Mouse (Mus musculus) limb, embryonic 14.5 days (tissue): ENCODE measurements around the gene Irak1. TPM values are rescaled to one million over a fixed set of nuclear protein-coding genes. Genes with fewer than 3 reads are reported as not detected.
A peak's percentile ranks its signal among the peaks of the same experiment; 100 is the strongest.

Experiments
- ATAC-seq: fragments of 200-750 bp; cut with Nextera tagmentation; 2 replicates; pipeline ENCODE4 v1.8.0; 2017; ENCODE audit warnings: low read depth, moderate number of reproducible peaks, moderate TSS enrichment; ENCODE audit not compliant: low FRiP score
- DNase-seq: peaks from one replicate; pipeline ENCODE4 v3.0.0-alpha.2; 2015; ENCODE audit warnings: low spot score
- H3K27ac ChIP-seq: fragments of 300-500 bp; sonication (generic); replicated peaks from 2 replicates; pipeline ENCODE4 v1.5.1; 2014; ENCODE audit warnings: low read depth, mild to moderate bottlenecking, low read length, moderate library complexity, mixed read lengths
- H3K27me3 ChIP-seq: fragments of 300-500 bp; sonication (generic); 2 replicates; pipeline ENCODE4 v1.6.1; 2014; ENCODE audit warnings: low read length, mixed read lengths; ENCODE audit not compliant: control insufficient read depth, insufficient read depth
- H3K36me3 ChIP-seq: fragments of 300-500 bp; sonication (generic); 2 replicates; pipeline ENCODE4 v1.6.1; 2014; ENCODE audit warnings: mild to moderate bottlenecking, low read length, moderate library complexity, mixed read lengths; ENCODE audit not compliant: control insufficient read depth, insufficient read depth
- H3K4me1 ChIP-seq: fragments of 300-500 bp; sonication (generic); 2 replicates; pipeline ENCODE4 v1.6.1; 2014; ENCODE audit warnings: antibody characterized with exemption, low read length, mixed read lengths; ENCODE audit not compliant: control insufficient read depth, insufficient read depth
- H3K4me2 ChIP-seq: fragments of 300-500 bp; sonication (generic); replicated peaks from 2 replicates; pipeline ENCODE4 v1.6.1; 2014; ENCODE audit warnings: low read depth, mild to moderate bottlenecking, low read length, moderate library complexity; ENCODE audit not compliant: severe bottlenecking
- H3K4me3 ChIP-seq: fragments of 300-500 bp; sonication (generic); replicated peaks from 2 replicates; pipeline ENCODE4 v1.5.1; 2014; ENCODE audit warnings: low read length
- H3K9ac ChIP-seq: fragments of 300-500 bp; sonication (generic); 2 replicates; pipeline ENCODE4 v1.6.1; 2014; ENCODE audit warnings: mild to moderate bottlenecking, low read depth, low read length, moderate library complexity; ENCODE audit not compliant: severe bottlenecking
- H3K9me3 ChIP-seq: fragments of 300-500 bp; sonication (generic); 2 replicates; pipeline ENCODE4 v1.6.1; 2016; ENCODE audit warnings: low read length; ENCODE audit not compliant: control insufficient read depth
- POLR2A ChIP-seq: fragments of 200-500 bp; IDR thresholded peaks from 2 replicates; pipeline ENCODE4 v1.8.0; 2012; ENCODE audit warnings: inconsistent platforms, mild to moderate bottlenecking, moderate library complexity, borderline replicate concordance; ENCODE audit not compliant: insufficient read depth, insufficient read length; ENCODE audit errors: extremely low read depth
- WGBS: fragments of 180-500 bp; shearing (Covaris S2); extraction: QIAGEN DNeasy Blood & Tissue Kit; methylation state at CpG from one replicate; pipeline ENCODE4 v1.1.7; 2014; 5-methylcytosine and 5-hydroxymethylcytosine counted together
- microRNA counts: library from miRNA; unstranded; fragments of <30 nt; microRNA quantifications from one replicate; lab custom pipeline; 2016
- microRNA-seq: library from miRNA; unstranded; fragments of <30 nt; microRNA quantifications from one replicate; pipeline ENCODE4, GENCODE M21; 2016
- polyA plus RNA-seq, 2 experiments: library from polyadenylated mRNA; depleted of rRNA in 1 of 2; stranded (reverse) in 1 of 2; unstranded in 1 of 2; fragments of >200 nt; fragmentation: Nextera tagmentation in 1 of 2; extraction: Ambion mirVana in 1 of 2; gene quantifications; 2 replicates each; pipeline versions ENCODE4 v1.2.1 to v1.2.3; 2012 to 2014

Irak1 gene
- polyA plus RNA-seq, 2 experiments, result 49.6 to 86.0 TPM

DNA sequence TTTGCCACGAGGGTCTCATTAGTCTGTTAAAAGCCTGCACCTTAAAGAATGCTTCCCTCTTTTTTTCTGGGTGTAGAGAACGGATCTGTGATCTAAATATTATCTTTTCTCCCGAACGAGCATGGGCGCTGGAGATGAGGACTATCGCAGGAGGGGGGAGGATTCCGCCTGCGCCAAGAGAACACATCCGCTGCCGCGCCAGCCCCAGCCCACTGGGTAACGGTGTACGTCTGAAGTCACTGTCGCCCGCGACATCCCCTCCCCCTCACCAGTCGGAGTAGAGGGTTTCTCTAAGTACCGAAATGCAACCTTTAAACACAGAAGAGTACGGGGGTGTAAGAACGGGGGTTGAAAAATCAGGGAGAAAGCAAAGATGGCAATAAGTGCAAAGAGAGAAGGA is 58.4 kb downstream of the Irak1 start:
- ATAC-seq (no peak), DNase-seq (peak; percentile 20)
- H3K4me1 ChIP-seq, result peaks cover 6% of the 10 kb centered on the region
- no peak for TF ChIP-seq POLR2A
- H3K4me2 ChIP-seq, result peak overlapping the region; percentile 64
- H3K36me3 ChIP-seq, result peaks cover 4% of the 10 kb centered on the region; the same call in 1 of the 2 replicates
- WGBS, result 13% methylated on average over 20 of the region's 20 CpGs
- peak overlapping the region; percentile 76 for H3K9ac ChIP-seq
- peak overlapping the region; percentile 99; the same call in 1 of the 2 replicates for H3K27ac ChIP-seq
- H3K9me3 ChIP-seq, result no peaks in the 10 kb centered on the region
- peak overlapping the region; percentile 62 for H3K4me3 ChIP-seq
- H3K27me3 ChIP-seq, result no peaks in the 10 kb centered on the region

DNA sequence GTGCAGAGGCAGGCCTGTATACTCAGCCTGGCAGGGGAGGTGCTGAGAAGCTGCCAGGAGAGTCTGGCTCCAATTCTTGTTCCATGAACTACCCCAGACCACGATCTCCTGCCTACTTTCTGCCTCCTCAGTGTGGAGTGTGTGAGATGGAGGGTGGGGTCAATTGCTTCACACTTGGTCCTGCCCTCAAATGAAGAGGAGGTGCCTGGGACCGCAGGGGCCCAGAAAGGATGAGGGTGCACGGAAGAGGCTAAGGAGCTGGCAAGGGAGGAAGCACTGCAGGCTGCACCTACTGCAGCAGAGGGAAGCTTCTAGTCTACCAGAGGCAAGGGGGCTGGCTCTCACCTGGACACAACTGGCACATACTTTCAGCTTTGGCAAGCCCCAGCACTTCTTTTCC is 59.4 kb downstream of the Irak1 start:
- Histone ChIP-seq H3K4me1 (peaks cover 6% of the 10 kb centered on the region), H3K36me3 (peaks cover 6% of the 10 kb centered on the region), H3K27me3 (no peaks in the 10 kb centered on the region), H3K9ac (peak overlapping the region; percentile 41), H3K4me2 (peak overlapping the region; percentile 64), H3K9me3 (no peaks in the 10 kb centered on the region), H3K4me3 (peak overlapping the region; percentile 62), H3K27ac (no peak overlapping the region)
- no peak for DNase-seq
- 32% methylated on average over 3 of the region's 3 CpGs for WGBS
- ATAC-seq, result no peak
- TF ChIP-seq POLR2A, result no peak

MicroRNAs within 50 kb of the gene (microRNA counts, 519-probe panel; counts per million panel counts)
- microRNA mmu-miR-718 (lab: Ali Mortazavi, UCI), result not detected

Small RNAs within 50 kb of the gene (microRNA-seq; reads per million reads assigned to microRNA genes)
- gene Mir5132 (0.92 reads per million), gene Mir718 (not detected)

Other genes starting within 250 kb of the Irak1 start
- 46.4 and 48.0 TPM in 2 replicates for gene Srpk3, start 249.5 kb downstream of the Irak1 start, polyA plus RNA-seq (2012; rRNA removed)
- 22.2 and 31.0 TPM in 2 replicates for gene Srpk3, start 249.5 kb downstream of the Irak1 start, polyA plus RNA-seq (2014; fragmentation: Nextera tagmentation; extraction: Ambion mirVana)
- 366 and 388 TPM in 2 replicates for gene Idh3g, start 237.0 kb downstream of the Irak1 start, polyA plus RNA-seq (2012; rRNA removed)
- 217 and 220 TPM in 2 replicates for gene Idh3g, start 237.0 kb downstream of the Irak1 start, polyA plus RNA-seq (2014; fragmentation: Nextera tagmentation; extraction: Ambion mirVana)
- gene Ssr4, start 236.9 kb downstream of the Irak1 start, polyA plus RNA-seq (2012; rRNA removed), result 284 and 305 TPM in 2 replicates
- 254 and 292 TPM in 2 replicates for gene Ssr4, start 236.9 kb downstream of the Irak1 start, polyA plus RNA-seq (2014; fragmentation: Nextera tagmentation; extraction: Ambion mirVana)
- gene Pdzd4, start 198.9 kb downstream of the Irak1 start, polyA plus RNA-seq (2012; rRNA removed), result 20.9 and 22.0 TPM in 2 replicates
- gene Pdzd4, start 198.9 kb downstream of the Irak1 start, polyA plus RNA-seq (2014; fragmentation: Nextera tagmentation; extraction: Ambion mirVana), result 1.4 and 1.5 TPM in 2 replicates
- gene Avpr2, start 131.8 kb downstream of the Irak1 start, polyA plus RNA-seq (2012; rRNA removed), result 0.03 TPM in 1 of 2 replicates, not detected in the other
- 0.10 TPM in 1 of 2 replicates, not detected in the other for gene Avpr2, start 131.8 kb downstream of the Irak1 start, polyA plus RNA-seq (2014; fragmentation: Nextera tagmentation; extraction: Ambion mirVana)
- gene L1cam, start 127.8 kb downstream of the Irak1 start, polyA plus RNA-seq (2012; rRNA removed), result 7.8 and 8.6 TPM in 2 replicates
- 2.9 and 4.6 TPM in 2 replicates for gene L1cam, start 127.8 kb downstream of the Irak1 start, polyA plus RNA-seq (2014; fragmentation: Nextera tagmentation; extraction: Ambion mirVana)
- gene Arhgap4, start 102.0 kb downstream of the Irak1 start, polyA plus RNA-seq (2012; rRNA removed), result 8.8 and 9.3 TPM in 2 replicates
- 2.7 and 3.7 TPM in 2 replicates for gene Arhgap4, start 102.0 kb downstream of the Irak1 start, polyA plus RNA-seq (2014; fragmentation: Nextera tagmentation; extraction: Ambion mirVana)
- 114 and 128 TPM in 2 replicates for gene Naa10, start 102.0 kb downstream of the Irak1 start, polyA plus RNA-seq (2012; rRNA removed)
- 112 and 117 TPM in 2 replicates for gene Naa10, start 102.0 kb downstream of the Irak1 start, polyA plus RNA-seq (2014; fragmentation: Nextera tagmentation; extraction: Ambion mirVana)
- gene Renbp, start 93.1 kb downstream of the Irak1 start, polyA plus RNA-seq (2012; rRNA removed), result 29.6 and 33.7 TPM in 2 replicates
- gene Renbp, start 93.1 kb downstream of the Irak1 start, polyA plus RNA-seq (2014; fragmentation: Nextera tagmentation; extraction: Ambion mirVana), result 34.0 and 39.3 TPM in 2 replicates
- gene Hcfc1, start 57.6 kb downstream of the Irak1 start, polyA plus RNA-seq (2012; rRNA removed), result 71.7 and 93.7 TPM in 2 replicates
- gene Hcfc1, start 57.6 kb downstream of the Irak1 start, polyA plus RNA-seq (2014; fragmentation: Nextera tagmentation; extraction: Ambion mirVana), result 65.3 and 71.2 TPM in 2 replicates
- gene Opn1mw, start 103.5 kb upstream of the Irak1 start, polyA plus RNA-seq (2012; rRNA removed), result not detected in 2 replicates
- gene Opn1mw, start 103.5 kb upstream of the Irak1 start, polyA plus RNA-seq (2014; fragmentation: Nextera tagmentation; extraction: Ambion mirVana), result not detected in 2 replicates
- 12.3 and 13.0 TPM in 2 replicates for gene Mecp2, start 111.4 kb upstream of the Irak1 start, polyA plus RNA-seq (2012; rRNA removed)
- 9.0 and 11.1 TPM in 2 replicates for gene Mecp2, start 111.4 kb upstream of the Irak1 start, polyA plus RNA-seq (2014; fragmentation: Nextera tagmentation; extraction: Ambion mirVana)
- gene Tex28, start 143.9 kb upstream of the Irak1 start, polyA plus RNA-seq (2012; rRNA removed), result not detected in 2 replicates
- gene Tex28, start 143.9 kb upstream of the Irak1 start, polyA plus RNA-seq (2014; fragmentation: Nextera tagmentation; extraction: Ambion mirVana), result not detected in 2 replicates
- gene Tktl1, start 153.3 kb upstream of the Irak1 start, polyA plus RNA-seq (2012; rRNA removed), result 0.03 and 0.04 TPM in 2 replicates
- not detected in 2 replicates for gene Tktl1, start 153.3 kb upstream of the Irak1 start, polyA plus RNA-seq (2014; fragmentation: Nextera tagmentation; extraction: Ambion mirVana)
- gene Flna, start 225.9 kb upstream of the Irak1 start, polyA plus RNA-seq (2012; rRNA removed), result 573 and 611 TPM in 2 replicates
- 335 and 363 TPM in 2 replicates for gene Flna, start 225.9 kb upstream of the Irak1 start, polyA plus RNA-seq (2014; fragmentation: Nextera tagmentation; extraction: Ambion mirVana)
- 107 and 143 TPM in 2 replicates for gene Emd, start 230.8 kb upstream of the Irak1 start, polyA plus RNA-seq (2012; rRNA removed)
- 28.0 and 30.4 TPM in 2 replicates for gene Emd, start 230.8 kb upstream of the Irak1 start, polyA plus RNA-seq (2014; fragmentation: Nextera tagmentation; extraction: Ambion mirVana)
- gene Rpl10, start 246.9 kb upstream of the Irak1 start, polyA plus RNA-seq (2012; rRNA removed), result 2,306 and 2,672 TPM in 2 replicates
- 939 and 993 TPM in 2 replicates for gene Rpl10, start 246.9 kb upstream of the Irak1 start, polyA plus RNA-seq (2014; fragmentation: Nextera tagmentation; extraction: Ambion mirVana)